Mouse (Mus musculus): ENCODE results near the gene Wdr91. TPM values are rescaled to one million over a fixed set of nuclear protein-coding genes. Genes with fewer than 3 reads are reported as not detected.

The Wdr91 gene
- polyA plus RNA-seq, 1 experiment from 2014 or later: 15.0 TPM

GRCm38 (mm10) chr6:34876835-34877156, 33.9 kb downstream of the Wdr91 start:
- Histone ChIP-seq H3K9ac (peak overlapping the region; percentile 77), H3K27me3 (ENCODE audit: control insufficient read depth, insufficient read depth, low read length) (no peaks in the 10 kb centered on the region), H3K4me2 (replicated peaks) (peak overlapping the region; percentile 79), H3K4me3 (replicated peaks; ENCODE audit: low read length) (peak overlapping the region; percentile 56), H3K4me1 (replicated peaks; ENCODE audit: control insufficient read depth, insufficient read depth, low read length) (peaks cover 13% of the 10 kb centered on the region), H3K27ac (0 out of 2 replicates have a peak overlapping the region, but pooled peaks have one; percentile 90), H3K36me3 (replicated peaks; ENCODE audit: control insufficient read depth, insufficient read depth) (peaks cover 18% of the 10 kb centered on the region; the same call in 1 of the 2 replicates), H3K9me3 (ENCODE audit: control insufficient read depth, low read length) (no peaks in the 10 kb centered on the region)
- WGBS: 38% methylated on average over 2 of the region's 2 CpGs
- no peak for ATAC-seq (ENCODE audit: low FRiP score)
- no peak for DNase-seq (ENCODE audit: low spot score)

DNA sequence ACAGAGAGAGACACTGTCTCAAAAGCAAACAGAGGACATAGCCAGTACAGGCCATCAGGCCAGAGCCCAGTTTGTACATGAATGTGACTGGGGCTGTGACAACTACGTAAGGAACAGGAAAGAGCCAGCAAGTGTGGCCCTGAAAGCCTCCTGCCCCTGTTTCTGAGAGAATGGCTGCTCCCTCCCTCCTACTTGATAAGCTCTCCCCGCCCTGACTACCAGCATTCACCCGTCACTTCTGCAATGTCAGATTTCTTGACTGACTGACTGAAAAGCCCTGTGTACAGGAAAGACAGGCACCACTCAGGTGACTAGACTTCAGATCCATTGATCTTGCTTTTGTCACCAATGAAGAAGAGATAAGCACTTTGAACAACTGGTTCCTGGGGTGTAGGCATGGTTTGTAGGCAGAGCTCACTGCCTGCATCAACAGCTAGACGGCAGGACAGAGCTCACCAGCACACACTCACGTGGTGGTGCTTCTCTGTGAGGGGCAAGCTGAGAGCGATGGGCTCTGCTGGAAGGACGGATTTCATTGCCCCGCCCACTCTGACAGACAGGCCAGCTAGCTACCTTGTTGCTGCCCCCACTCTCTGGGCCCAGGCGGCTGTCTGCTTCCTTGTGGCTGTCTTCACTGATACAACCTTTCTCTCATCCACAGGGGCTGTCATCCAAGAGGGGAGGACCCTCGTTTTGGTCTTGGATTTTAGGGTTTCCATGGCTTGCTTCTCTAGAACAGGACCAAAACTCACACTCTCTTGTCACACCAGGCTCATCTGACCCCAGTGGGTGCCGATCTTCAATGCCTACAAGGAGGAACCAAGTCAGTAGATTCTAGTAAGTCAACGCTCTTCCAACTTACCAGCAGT, 34.5 kb downstream of the Wdr91 start:
- H3K4me2 ChIP-seq (replicated peaks): peak overlapping the region; percentile 79
- ATAC-seq (ENCODE audit: low FRiP score) (no peak), DNase-seq (ENCODE audit: low spot score) (no peak)
- H3K36me3 ChIP-seq (replicated peaks; ENCODE audit: control insufficient read depth, insufficient read depth): peaks cover 14% of the 10 kb centered on the region; the same call in 1 of the 2 replicates
- no peaks in the 10 kb centered on the region for H3K27me3 ChIP-seq (ENCODE audit: control insufficient read depth, insufficient read depth, low read length)
- H3K27ac ChIP-seq: no peak overlapping the region
- peak overlapping the region; percentile 56; the same call in 1 of the 2 replicates for H3K4me3 ChIP-seq (replicated peaks; ENCODE audit: low read length)
- H3K9ac ChIP-seq: peak overlapping the region; percentile 77; the same call in 1 of the 2 replicates
- H3K9me3 ChIP-seq (ENCODE audit: control insufficient read depth, low read length): no peaks in the 10 kb centered on the region
- WGBS: 66% methylated on average over 12 of the region's 12 CpGs
- peaks cover 13% of the 10 kb centered on the region for H3K4me1 ChIP-seq (replicated peaks; ENCODE audit: control insufficient read depth, insufficient read depth, low read length)

DNA sequence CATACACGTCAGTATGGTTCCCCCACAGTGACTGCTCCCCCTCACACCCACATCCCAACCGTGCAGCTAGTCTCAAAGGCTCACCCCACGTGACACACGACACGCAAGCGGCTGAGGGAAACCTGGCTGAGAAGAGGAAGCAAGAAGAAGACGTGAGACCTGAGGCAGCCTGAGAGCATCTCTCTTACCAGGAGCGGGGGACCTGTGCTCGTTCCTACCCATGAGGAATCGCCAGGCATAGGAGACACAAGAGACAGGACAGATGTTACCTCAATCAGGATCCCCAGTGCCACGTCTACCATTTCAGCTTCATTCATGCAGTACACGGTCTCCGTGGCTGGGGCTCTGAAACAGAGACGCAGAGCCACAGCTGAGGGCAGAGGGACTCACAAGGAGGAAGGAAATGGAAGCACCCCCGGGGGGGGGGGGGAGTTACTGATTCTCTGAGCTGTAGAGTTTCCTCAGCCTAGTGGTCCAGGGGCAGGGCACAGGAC, 35.4 kb downstream of the Wdr91 start:
- no peak overlapping the region for H3K4me3 ChIP-seq (replicated peaks; ENCODE audit: low read length)
- H3K36me3 ChIP-seq (replicated peaks; ENCODE audit: control insufficient read depth, insufficient read depth): 0 out of 2 replicates have a peak, but pooled peaks cover 5% of the 10 kb centered on the region
- no peak overlapping the region for H3K27ac ChIP-seq
- peaks cover 13% of the 10 kb centered on the region for H3K4me1 ChIP-seq (replicated peaks; ENCODE audit: control insufficient read depth, insufficient read depth, low read length)
- H3K9ac ChIP-seq: no peak overlapping the region
- DNase-seq (ENCODE audit: low spot score) (no peak), ATAC-seq (ENCODE audit: low FRiP score) (no peak)
- H3K4me2 ChIP-seq (replicated peaks): no peak overlapping the region
- no peaks in the 10 kb centered on the region for H3K27me3 ChIP-seq (ENCODE audit: control insufficient read depth, insufficient read depth, low read length)
- no peaks in the 10 kb centered on the region for H3K9me3 ChIP-seq (ENCODE audit: control insufficient read depth, low read length)
- 93% methylated on average over 15 of the region's 15 CpGs for WGBS

GRCm38 (mm10) chr6:34874101-34874921, 36.4 kb downstream of the Wdr91 start:
- ATAC-seq (ENCODE audit: low FRiP score): no peak
- Histone ChIP-seq H3K4me3 (replicated peaks; ENCODE audit: low read length) (no peak overlapping the region), H3K4me1 (replicated peaks; ENCODE audit: control insufficient read depth, insufficient read depth, low read length) (peaks cover 13% of the 10 kb centered on the region), H3K9me3 (ENCODE audit: control insufficient read depth, low read length) (no peaks in the 10 kb centered on the region), H3K27ac (peak overlapping the region; percentile 26; the same call in 1 of the 2 replicates), H3K9ac (no peak overlapping the region), H3K36me3 (replicated peaks; ENCODE audit: control insufficient read depth, insufficient read depth) (no peaks in the 10 kb centered on the region), H3K27me3 (ENCODE audit: control insufficient read depth, insufficient read depth, low read length) (no peaks in the 10 kb centered on the region), H3K4me2 (replicated peaks) (no peak overlapping the region)
- DNase-seq (ENCODE audit: low spot score): no peak
- WGBS: 74% methylated on average over 21 of the region's 21 CpGs

- Histone ChIP-seq H3K9ac (no peak overlapping the region), H3K4me3 (replicated peaks; ENCODE audit: low read length) (no peak overlapping the region), H3K27me3 (ENCODE audit: control insufficient read depth, insufficient read depth, low read length) (no peaks in the 10 kb centered on the region), H3K4me1 (replicated peaks; ENCODE audit: control insufficient read depth, insufficient read depth, low read length) (peaks cover 13% of the 10 kb centered on the region), H3K27ac (no peak overlapping the region), H3K4me2 (replicated peaks) (no peak overlapping the region), H3K9me3 (ENCODE audit: control insufficient read depth, low read length) (no peaks in the 10 kb centered on the region), H3K36me3 (replicated peaks; ENCODE audit: control insufficient read depth, insufficient read depth) (no peaks in the 10 kb centered on the region)
- DNase-seq (ENCODE audit: low spot score): no peak
- ATAC-seq (ENCODE audit: low FRiP score): no peak
- 90% methylated on average over 10 of the region's 10 CpGs for WGBS
Observed at GRCm38 (mm10) chr6:34872871-34873270, 37.8 kb downstream of the Wdr91 start.

- 94% methylated on average over 7 of the region's 7 CpGs for WGBS
- Histone ChIP-seq H3K9ac (no peak overlapping the region), H3K36me3 (replicated peaks; ENCODE audit: control insufficient read depth, insufficient read depth) (no peaks in the 10 kb centered on the region), H3K27ac (no peak overlapping the region), H3K4me2 (replicated peaks) (no peak overlapping the region), H3K9me3 (ENCODE audit: control insufficient read depth, low read length) (no peaks in the 10 kb centered on the region), H3K27me3 (ENCODE audit: control insufficient read depth, insufficient read depth, low read length) (no peaks in the 10 kb centered on the region), H3K4me1 (replicated peaks; ENCODE audit: control insufficient read depth, insufficient read depth, low read length) (peaks cover 7% of the 10 kb centered on the region), H3K4me3 (replicated peaks; ENCODE audit: low read length) (no peak overlapping the region)
- DNase-seq (ENCODE audit: low spot score) (no peak), ATAC-seq (ENCODE audit: low FRiP score) (no peak)
Observed at GRCm38 (mm10) chr6:34871929-34872328, 38.7 kb downstream of the Wdr91 start.

GRCm38 (mm10) chr6:34870724-34871123, 40.0 kb downstream of the Wdr91 start:
- Histone ChIP-seq H3K4me1 (replicated peaks; ENCODE audit: control insufficient read depth, insufficient read depth, low read length) (no peaks in the 10 kb centered on the region), H3K4me3 (replicated peaks; ENCODE audit: low read length) (no peak overlapping the region), H3K27me3 (ENCODE audit: control insufficient read depth, insufficient read depth, low read length) (no peaks in the 10 kb centered on the region), H3K27ac (no peak overlapping the region), H3K9me3 (ENCODE audit: control insufficient read depth, low read length) (no peaks in the 10 kb centered on the region), H3K9ac (no peak overlapping the region), H3K4me2 (replicated peaks) (no peak overlapping the region), H3K36me3 (replicated peaks; ENCODE audit: control insufficient read depth, insufficient read depth) (no peaks in the 10 kb centered on the region)
- ATAC-seq (ENCODE audit: low FRiP score) (no peak), DNase-seq (ENCODE audit: low spot score) (no peak)
- 83% methylated on average over 5 of the region's 5 CpGs for WGBS

DNA sequence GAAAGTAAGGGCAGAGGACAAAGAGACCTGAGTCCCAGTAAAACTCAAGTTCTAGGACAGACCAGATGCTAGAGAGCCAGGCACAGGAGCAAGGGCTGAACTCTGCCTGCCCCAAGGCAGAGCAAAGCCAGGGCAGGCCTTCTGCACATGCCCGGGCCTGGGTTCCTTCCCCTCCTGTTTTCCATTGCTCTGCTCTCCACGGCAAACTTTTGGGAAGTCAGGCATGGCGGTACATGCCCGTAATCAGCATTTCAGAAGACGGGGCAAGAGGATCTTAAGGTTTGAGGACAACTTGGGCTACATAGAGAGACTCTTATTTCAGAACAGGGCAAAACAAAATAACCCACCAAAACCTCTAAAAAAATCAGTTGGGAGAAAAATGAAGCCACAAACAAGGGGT, 40.5 kb downstream of the Wdr91 start:
- Histone ChIP-seq H3K9me3 (ENCODE audit: control insufficient read depth, low read length) (no peaks in the 10 kb centered on the region), H3K4me3 (replicated peaks; ENCODE audit: low read length) (no peak overlapping the region), H3K9ac (no peak overlapping the region), H3K27ac (no peak overlapping the region), H3K4me1 (replicated peaks; ENCODE audit: control insufficient read depth, insufficient read depth, low read length) (no peaks in the 10 kb centered on the region), H3K27me3 (ENCODE audit: control insufficient read depth, insufficient read depth, low read length) (no peaks in the 10 kb centered on the region), H3K36me3 (replicated peaks; ENCODE audit: control insufficient read depth, insufficient read depth) (no peaks in the 10 kb centered on the region), H3K4me2 (replicated peaks) (no peak overlapping the region)
- 88% methylated on average over 5 of the region's 5 CpGs for WGBS
- ATAC-seq (ENCODE audit: low FRiP score): no peak
- DNase-seq (ENCODE audit: low spot score): no peak

- ATAC-seq (ENCODE audit: low FRiP score) (no peak), DNase-seq (ENCODE audit: low spot score) (no peak)
- Histone ChIP-seq H3K4me2 (replicated peaks) (no peak overlapping the region), H3K27me3 (ENCODE audit: control insufficient read depth, insufficient read depth, low read length) (no peaks in the 10 kb centered on the region), H3K27ac (no peak overlapping the region), H3K4me1 (replicated peaks; ENCODE audit: control insufficient read depth, insufficient read depth, low read length) (no peaks in the 10 kb centered on the region), H3K36me3 (replicated peaks; ENCODE audit: control insufficient read depth, insufficient read depth) (no peaks in the 10 kb centered on the region), H3K9me3 (ENCODE audit: control insufficient read depth, low read length) (no peaks in the 10 kb centered on the region), H3K9ac (no peak overlapping the region), H3K4me3 (replicated peaks; ENCODE audit: low read length) (no peak overlapping the region)
- WGBS: 88% methylated on average over 13 of the region's 13 CpGs
Observed at GRCm38 (mm10) chr6:34869225-34869915, 41.3 kb downstream of the Wdr91 start.
